Mouse (Mus musculus) neural tube, embryonic 14.5 days (tissue): ENCODE results near the gene Nxph4. TPM values are rescaled to one million over a fixed set of nuclear protein-coding genes. Genes with fewer than 3 reads are reported as not detected.

Source experiments
- ATAC-seq: fragments of 200-750 bp; cut with Nextera tagmentation; 2 replicates; pipeline ENCODE4 v1.8.0; 2017; ENCODE audit warnings: low read depth, mild to moderate bottlenecking, moderate TSS enrichment, moderate library complexity
- H3K27ac ChIP-seq: fragments of 300-500 bp; sonication (generic); 2 replicates; pipeline ENCODE4 v1.5.1; 2014; ENCODE audit warnings: low read depth, mild to moderate bottlenecking, control low read depth, low read length, moderate library complexity, mixed read lengths
- H3K27me3 ChIP-seq: fragments of 300-500 bp; sonication (generic); 2 replicates; pipeline ENCODE4 v1.6.1; 2014; ENCODE audit warnings: low read length; ENCODE audit not compliant: control insufficient read depth, insufficient read depth
- H3K36me3 ChIP-seq: fragments of 300-500 bp; sonication (generic); 2 replicates; pipeline ENCODE4 v1.6.1; 2014; ENCODE audit warnings: low read length, mixed read lengths; ENCODE audit not compliant: control insufficient read depth, insufficient read depth
- H3K4me1 ChIP-seq: fragments of 300-500 bp; sonication (generic); 2 replicates; pipeline ENCODE4 v1.6.1; 2014; ENCODE audit warnings: low read length; ENCODE audit not compliant: control insufficient read depth, insufficient read depth
- H3K4me2 ChIP-seq: fragments of 300-500 bp; sonication (generic); 2 replicates; pipeline ENCODE4 v1.6.1; 2014; ENCODE audit warnings: mild to moderate bottlenecking, low read depth, low read length, control low read depth
- H3K4me3 ChIP-seq: fragments of 300-500 bp; sonication (generic); 2 replicates; pipeline ENCODE4 v1.5.1; 2014; ENCODE audit warnings: low read depth, low read length, control low read depth, mixed read lengths
- H3K9ac ChIP-seq: fragments of 300-500 bp; sonication (generic); replicated peaks from 2 replicates; pipeline ENCODE4 v1.6.1; 2014; ENCODE audit warnings: low read depth, mild to moderate bottlenecking, control low read depth, low read length, mixed read lengths
- H3K9me3 ChIP-seq: fragments of 300-500 bp; sonication (generic); 2 replicates; pipeline ENCODE4 v1.6.1; 2016; ENCODE audit warnings: low read length; ENCODE audit not compliant: control insufficient read depth
- WGBS: fragments of 180-500 bp; shearing (Covaris S2); extraction: QIAGEN DNeasy Blood & Tissue Kit; methylation state at CpG from one replicate; pipeline ENCODE4 v1.1.7; 2014; 5-methylcytosine and 5-hydroxymethylcytosine counted together
- polyA plus RNA-seq: library from polyadenylated mRNA; unstranded; fragments of >200 nt; fragmentation: Nextera tagmentation; extraction: Ambion mirVana; gene quantifications from 2 replicates; pipeline ENCODE4 v1.2.1, GENCODE M21; 2014

The Nxph4 gene
- polyA plus RNA-seq, 1 experiment from 2014 or later, result 80.4 TPM

GRCm38 (mm10) chr10:127509837-127510701 is 24.3 kb downstream of the Nxph4 start:
- H3K27ac ChIP-seq, result peak overlapping the region; percentile 99
- ATAC-seq, result peak; percentile 9; the same call in 1 of the 2 replicates
- peak overlapping the region; percentile 57 for H3K9ac ChIP-seq
- peak overlapping the region; percentile 63 for H3K4me2 ChIP-seq
- peak overlapping the region; percentile 32; the same call in 1 of the 2 replicates for H3K4me3 ChIP-seq
- H3K9me3 ChIP-seq, result no peaks in the 10 kb centered on the region
- no peaks in the 10 kb centered on the region for H3K27me3 ChIP-seq
- WGBS, result 5% methylated on average over 17 of the region's 17 CpGs
- peaks cover 58% of the 10 kb centered on the region for H3K4me1 ChIP-seq
- H3K36me3 ChIP-seq, result no peaks in the 10 kb centered on the region

GRCm38 (mm10) chr10:127509051-127509836 is 25.1 kb downstream of the Nxph4 start:
- no peaks in the 10 kb centered on the region for H3K27me3 ChIP-seq
- H3K36me3 ChIP-seq, result no peaks in the 10 kb centered on the region
- peak overlapping the region; percentile 57 for H3K9ac ChIP-seq
- peaks cover 58% of the 10 kb centered on the region for H3K4me1 ChIP-seq
- ATAC-seq, result peak; percentile 72
- peak overlapping the region; percentile 63 for H3K4me2 ChIP-seq
- H3K4me3 ChIP-seq, result peak overlapping the region; percentile 32
- H3K9me3 ChIP-seq, result no peaks in the 10 kb centered on the region
- under 1% methylated on average over 35 of the region's 35 CpGs for WGBS
- H3K27ac ChIP-seq, result peak overlapping the region; percentile 99

- Histone ChIP-seq H3K27me3 (no peaks in the 10 kb centered on the region), H3K4me3 (no peak overlapping the region; the same call in 1 of the 2 replicates), H3K9me3 (no peaks in the 10 kb centered on the region), H3K27ac (0 out of 2 replicates have a peak overlapping the region, but pooled peaks have one; percentile 99), H3K4me2 (peak overlapping the region; percentile 63; the same call in 1 of the 2 replicates), H3K36me3 (no peaks in the 10 kb centered on the region; the same call in 1 of the 2 replicates), H3K4me1 (peaks cover 48% of the 10 kb centered on the region), H3K9ac (no peak overlapping the region)
- ATAC-seq, result no peak
- WGBS, result 3% methylated on average over 15 of the region's 15 CpGs
Measured at GRCm38 (mm10) chr10:127508239-127508638, 26.1 kb downstream of the Nxph4 start.

- Histone ChIP-seq H3K4me3 (no peak within 1 kb of the TSS), H3K4me2 (no peak within 1 kb of the TSS), H3K9ac (no peak within 1 kb of the TSS), H3K4me1 (no peaks in the 10 kb centered on the region), H3K9me3 (no peaks in the 10 kb centered on the region), H3K36me3 (peaks cover 35% of the 10 kb centered on the region), H3K27me3 (no peaks in the 10 kb centered on the region), H3K27ac (no peak within 1 kb of the TSS)
- 77% methylated on average over 13 of the region's 13 CpGs for WGBS
- ATAC-seq, result no peak
Measured at GRCm38 (mm10) chr10:127500894-127501893, 33.2 kb downstream of the Nxph4 start, which contains the start of gene Stac3. Gene Stac3 (plus strand): TSS chr10:127501686.

- H3K36me3 ChIP-seq, result peaks cover 44% of the 10 kb centered on the region
Measured at GRCm38 (mm10) chr10:127500042-127500441, 34.3 kb downstream of the Nxph4 start.

GRCm38 (mm10) chr10:127499516-127499915 is 34.8 kb downstream of the Nxph4 start:
- H3K27ac ChIP-seq, result no peak overlapping the region
- no peak overlapping the region for H3K9ac ChIP-seq
- H3K36me3 ChIP-seq, result peaks cover 46% of the 10 kb centered on the region
- H3K4me1 ChIP-seq, result no peaks in the 10 kb centered on the region
- no peaks in the 10 kb centered on the region for H3K27me3 ChIP-seq
- H3K4me3 ChIP-seq, result no peak overlapping the region
- ATAC-seq, result no peak
- no peak overlapping the region for H3K4me2 ChIP-seq
- 78% methylated on average over 5 of the region's 5 CpGs for WGBS
- no peaks in the 10 kb centered on the region for H3K9me3 ChIP-seq

More at GRCm38 (mm10) chr10:127500042-127500441, 34.3 kb downstream of the Nxph4 start:
- Histone ChIP-seq H3K27ac (no peak overlapping the region), H3K4me1 (no peaks in the 10 kb centered on the region), H3K27me3 (no peaks in the 10 kb centered on the region), H3K9ac (no peak overlapping the region), H3K4me2 (no peak overlapping the region), H3K4me3 (no peak overlapping the region), H3K9me3 (no peaks in the 10 kb centered on the region)
- 91% methylated on average over 4 of the region's 4 CpGs for WGBS
- ATAC-seq, result no peak

- ATAC-seq, result no peak
- no peak overlapping the region for H3K9ac ChIP-seq
- WGBS, result 96% methylated on average over 3 of the region's 3 CpGs
- H3K9me3 ChIP-seq, result no peaks in the 10 kb centered on the region
- H3K27ac ChIP-seq, result no peak overlapping the region
- no peak overlapping the region for H3K4me3 ChIP-seq
- H3K36me3 ChIP-seq, result peaks cover 53% of the 10 kb centered on the region
- no peak overlapping the region for H3K4me2 ChIP-seq
- no peaks in the 10 kb centered on the region for H3K27me3 ChIP-seq
- H3K4me1 ChIP-seq, result peaks cover 3% of the 10 kb centered on the region; the same call in 1 of the 2 replicates
Measured at GRCm38 (mm10) chr10:127496156-127496555, 38.2 kb downstream of the Nxph4 start.

GRCm38 (mm10) chr10:127492118-127492517 is 42.2 kb downstream of the Nxph4 start:
- ATAC-seq, result no peak
- H3K27ac ChIP-seq, result no peak overlapping the region
- H3K9me3 ChIP-seq, result no peaks in the 10 kb centered on the region
- H3K9ac ChIP-seq, result no peak overlapping the region
- no peak overlapping the region for H3K4me3 ChIP-seq
- 90% methylated on average over 3 of the region's 3 CpGs for WGBS
- peaks cover 17% of the 10 kb centered on the region; the same call in 1 of the 2 replicates for H3K4me1 ChIP-seq
- peaks cover 27% of the 10 kb centered on the region for H3K36me3 ChIP-seq
- no peak overlapping the region for H3K4me2 ChIP-seq
- no peaks in the 10 kb centered on the region for H3K27me3 ChIP-seq
